Mouse (Mus musculus): ENCODE results near the gene Spdye4b.

DNA sequence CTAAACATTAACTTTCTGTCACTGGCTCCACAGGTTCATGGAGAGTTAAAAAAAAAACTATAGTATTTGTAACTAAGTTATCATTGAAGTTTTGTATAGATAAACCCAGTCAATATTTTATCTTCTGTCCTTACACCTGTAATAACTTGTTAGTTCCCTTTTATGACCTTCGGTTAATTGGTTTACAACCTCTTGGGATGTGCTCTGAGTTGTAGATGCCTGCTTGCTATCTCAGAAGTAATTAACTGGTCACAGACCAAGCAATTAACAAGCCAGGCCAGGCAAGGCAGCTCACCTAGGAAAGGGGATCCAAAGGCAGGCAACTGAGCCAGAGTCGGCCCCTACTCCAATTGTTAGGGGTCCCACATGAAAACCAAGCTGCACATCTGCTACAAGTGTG is 33.0 kb downstream of the Spdye4b start:
- TF ChIP-seq POLR2A (IDR thresholded peaks at IDR 0.05; ENCODE audit: extremely low read depth, insufficient read depth, low read length) (no peak), CTCF (IDR thresholded peaks at IDR 0.05; ENCODE audit: extremely low read depth, insufficient read depth, low read length) (no peak)
